Mouse (Mus musculus) cerebellum, adult 2 months (tissue): ENCODE results near the gene Gemin5. TPM values are rescaled to one million over a fixed set of nuclear protein-coding genes. Genes with fewer than 3 reads are reported as not detected.
A peak's percentile ranks its signal among the peaks of the same experiment; 100 is the strongest.

Experiments used
- DNase-seq, 2 experiments: peaks; one replicate each; pipeline ENCODE4 v3.0.0; 2021
- H3K27ac ChIP-seq: fragments of 200-500 bp; 2 replicates; pipeline ENCODE4 v1.5.1; 2012; ENCODE audit warnings: low read length, control low read depth, inconsistent platforms; ENCODE audit not compliant: insufficient read depth
- H3K27me3 ChIP-seq: fragments of 200-500 bp; 2 replicates; pipeline ENCODE4 v1.6.1; 2012; ENCODE audit warnings: inconsistent platforms, mild to moderate bottlenecking, low read length, moderate library complexity; ENCODE audit not compliant: control insufficient read depth, insufficient read depth
- H3K4me1 ChIP-seq: fragments of 200-500 bp; 2 replicates; pipeline ENCODE4 v1.6.1; 2011; ENCODE audit warnings: low read length; ENCODE audit not compliant: control insufficient read depth, insufficient read depth
- H3K4me3 ChIP-seq: fragments of 200-500 bp; replicated peaks from 2 replicates; pipeline ENCODE3; 2011; ENCODE audit warnings: mild to moderate bottlenecking, low read depth, low read length, control low read depth; ENCODE audit not compliant: insufficient read depth
- CTCF ChIP-seq: fragments of 200-500 bp; IDR thresholded peaks from 2 replicates; pipeline ENCODE4 v1.5.1; 2011; ENCODE audit warnings: low read depth, mild to moderate bottlenecking, control low read depth, low read length, moderate library complexity, borderline replicate concordance; ENCODE audit not compliant: insufficient read depth
- POLR2A ChIP-seq: fragments of 200-500 bp; IDR thresholded peaks from 2 replicates; pipeline ENCODE4 v1.6.1; 2011; ENCODE audit warnings: low read length, control low read depth, borderline replicate concordance; ENCODE audit not compliant: insufficient read depth
- WGBS: fragments of 180-500 bp; shearing (Covaris S2); methylation state at CpG from one replicate; pipeline ENCODE4 v1.1.7; 2018; 5-methylcytosine and 5-hydroxymethylcytosine counted together
- polyA plus RNA-seq: library from polyadenylated mRNA; depleted of rRNA; stranded (reverse); fragments of >200 nt; gene quantifications from 2 replicates; pipeline ENCODE4 v1.2.3, GENCODE M21; 2012

The Gemin5 gene
- polyA plus RNA-seq, 1 experiment: 8.7 TPM

DNA sequence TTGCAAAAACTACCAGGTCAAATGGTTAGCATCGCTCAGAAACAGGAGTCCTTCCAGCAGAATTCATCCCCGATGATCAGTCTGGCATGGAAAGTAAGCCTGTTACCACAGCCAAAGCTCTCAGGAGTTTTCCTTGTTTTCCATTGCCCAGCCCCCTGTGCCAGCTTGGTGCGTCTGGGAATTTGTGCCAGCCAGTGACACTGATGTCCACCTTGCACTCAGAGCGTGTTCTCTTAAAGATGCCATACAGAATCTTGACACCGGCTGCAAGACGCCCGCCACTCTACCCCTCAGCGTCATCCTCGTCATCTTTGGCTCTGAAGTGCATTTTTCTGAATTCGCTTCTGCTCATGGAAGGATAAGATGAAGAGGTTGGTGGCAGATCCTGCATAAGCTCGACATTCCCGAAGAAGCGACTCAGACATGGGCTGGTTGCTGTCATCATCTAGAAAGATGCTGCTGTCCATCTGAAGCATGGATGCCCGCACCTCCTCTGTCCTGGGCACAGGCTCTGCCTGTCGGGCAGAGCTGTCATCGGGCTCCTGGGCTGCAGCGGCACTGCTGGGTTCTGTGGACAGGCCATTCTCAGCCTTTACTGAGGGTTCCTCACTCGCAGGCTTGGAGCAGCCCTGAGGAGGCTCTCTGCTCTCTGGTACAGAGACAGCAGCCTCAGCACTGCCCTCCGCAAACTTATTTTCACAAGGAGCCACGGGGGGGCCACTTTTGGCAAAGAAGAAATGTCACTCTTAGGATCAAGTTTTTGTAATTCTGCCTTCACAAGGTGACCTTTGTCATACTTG lies 71.3 kb downstream of the Gemin5 start:
- Histone ChIP-seq H3K4me3 (peak overlapping the region; percentile 51), H3K4me1 (peaks cover 8% of the 10 kb centered on the region; the same call in 1 of the 2 replicates), H3K27ac (peak overlapping the region; percentile 10; the same call in 1 of the 2 replicates), H3K27me3 (no peaks in the 10 kb centered on the region)
- peak; percentile 71 for DNase-seq
- TF ChIP-seq CTCF: no peak
- TF ChIP-seq POLR2A: no peak
- 3% methylated on average over 20 of the region's 20 CpGs for WGBS

DNA sequence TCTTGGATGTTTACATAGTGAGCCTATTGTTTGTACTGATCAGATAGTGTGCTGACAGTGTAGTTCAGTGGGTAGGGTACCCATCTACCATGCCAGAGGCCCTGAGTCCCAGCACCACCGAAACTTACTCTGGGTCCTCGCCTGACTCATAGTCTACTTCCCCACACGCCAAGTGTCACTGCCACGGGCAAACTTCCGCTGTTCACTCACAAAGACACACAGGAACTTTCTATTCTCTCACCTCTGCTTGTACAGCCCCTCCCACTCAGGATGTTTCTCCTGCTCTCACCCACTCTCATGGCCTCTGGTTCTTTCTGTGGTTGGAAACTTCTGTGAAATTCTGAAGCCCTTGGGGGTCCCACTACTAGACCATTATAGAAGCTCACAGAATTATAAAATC lies 72.2 kb downstream of the Gemin5 start:
- no peak overlapping the region for H3K4me3 ChIP-seq
- 92% methylated on average over 5 of the region's 5 CpGs for WGBS
- no peak for DNase-seq
- no peak for TF ChIP-seq POLR2A
- TF ChIP-seq CTCF: no peak
- H3K27ac ChIP-seq: no peak overlapping the region
- H3K27me3 ChIP-seq: no peaks in the 10 kb centered on the region
- H3K4me1 ChIP-seq: peaks cover 8% of the 10 kb centered on the region; the same call in 1 of the 2 replicates

DNA sequence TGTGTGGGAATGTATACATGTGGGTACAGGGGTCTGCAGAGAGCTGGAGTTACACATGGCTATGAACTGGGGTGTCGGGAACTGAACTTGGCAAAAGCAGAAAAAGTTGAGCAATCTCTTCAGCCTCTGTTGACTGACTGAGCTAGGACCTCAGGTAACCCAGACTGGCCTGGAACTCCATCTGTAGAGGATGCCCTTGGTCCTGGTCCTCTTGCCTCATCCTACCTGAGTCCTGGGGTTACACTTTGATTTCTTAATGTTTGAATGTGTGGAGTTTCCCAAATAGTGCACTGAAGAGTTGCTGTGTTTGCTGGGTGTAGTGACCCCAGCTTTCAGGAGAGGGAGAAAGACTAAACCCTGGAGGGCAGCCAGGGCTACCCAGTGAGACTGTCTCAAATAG lies 72.8 kb downstream of the Gemin5 start:
- no peak for TF ChIP-seq CTCF
- TF ChIP-seq POLR2A: no peak
- WGBS: 96% methylated on average over 1 of the region's 1 CpGs
- H3K4me3 ChIP-seq: no peak overlapping the region
- H3K4me1 ChIP-seq: peaks cover 8% of the 10 kb centered on the region; the same call in 1 of the 2 replicates
- H3K27ac ChIP-seq: no peak overlapping the region
- no peak for DNase-seq
- H3K27me3 ChIP-seq: no peaks in the 10 kb centered on the region

DNA sequence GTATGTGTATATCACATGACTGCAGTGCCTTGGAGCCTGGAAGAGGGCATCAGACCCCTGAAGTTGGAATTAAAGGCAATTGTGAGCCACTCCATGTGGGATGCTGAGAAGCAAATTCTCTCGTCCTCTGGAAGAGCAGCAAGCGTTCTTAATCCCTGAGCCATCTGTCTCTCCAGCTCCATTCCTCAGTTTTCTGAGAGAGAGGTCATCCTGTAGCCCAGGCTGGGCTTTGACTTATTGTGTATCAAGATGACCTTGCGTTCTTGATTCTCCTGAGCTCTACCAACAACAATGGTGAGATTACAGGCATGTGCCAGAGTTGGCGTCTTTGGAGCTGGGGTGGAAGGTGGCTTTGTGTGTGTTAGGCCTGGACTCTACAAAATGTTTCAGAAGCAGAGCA lies 73.6 kb downstream of the Gemin5 start:
- no peak for DNase-seq
- Histone ChIP-seq H3K4me1 (peaks cover 8% of the 10 kb centered on the region; the same call in 1 of the 2 replicates), H3K27ac (no peak overlapping the region), H3K27me3 (no peaks in the 10 kb centered on the region), H3K4me3 (no peak overlapping the region)
- no peak for TF ChIP-seq POLR2A
- no peak for TF ChIP-seq CTCF
- WGBS: 60% methylated on average over 4 of the region's 4 CpGs

DNA sequence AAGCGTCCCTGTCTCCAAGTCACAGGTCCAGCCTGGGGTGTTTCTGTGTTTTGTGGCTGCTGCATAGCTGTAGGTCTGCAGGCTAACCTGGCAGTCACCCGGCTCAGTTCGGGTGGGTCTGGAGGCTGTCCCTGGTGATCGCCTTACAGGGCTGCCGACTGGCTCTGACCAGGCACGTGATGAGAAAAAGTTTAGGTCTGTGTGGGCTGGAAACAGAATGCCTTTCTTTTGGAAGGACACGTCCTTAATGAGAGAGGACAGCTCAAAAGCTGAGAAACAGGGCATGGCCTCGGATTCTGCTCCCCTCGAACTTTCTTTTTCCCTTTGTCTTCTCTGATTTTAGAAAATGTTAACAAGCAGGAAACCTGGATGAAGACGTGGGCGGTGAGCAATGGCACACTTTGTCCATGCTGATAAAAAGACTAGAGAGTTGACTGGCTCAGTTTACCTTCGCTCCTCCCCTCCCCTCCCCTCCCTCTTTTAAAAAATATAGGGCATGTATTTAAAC lies 75.3 kb downstream of the Gemin5 start, which contains the start of gene Gm12248:
Gene Gm12248 (minus strand): TSS at position 114 of the 508 bp plus-strand sequence.
- Histone ChIP-seq H3K27ac (peak within 1 kb of the TSS; percentile 33; the same call in 1 of the 2 replicates), H3K4me1 (peaks cover 8% of the 10 kb centered on the region; the same call in 1 of the 2 replicates), H3K27me3 (no peaks in the 10 kb centered on the region), H3K4me3 (no peak within 1 kb of the TSS)
- no peak for DNase-seq
- TF ChIP-seq POLR2A: no peak
- TF ChIP-seq CTCF: no peak
- 46% methylated on average over 12 of the region's 12 CpGs for WGBS

DNA sequence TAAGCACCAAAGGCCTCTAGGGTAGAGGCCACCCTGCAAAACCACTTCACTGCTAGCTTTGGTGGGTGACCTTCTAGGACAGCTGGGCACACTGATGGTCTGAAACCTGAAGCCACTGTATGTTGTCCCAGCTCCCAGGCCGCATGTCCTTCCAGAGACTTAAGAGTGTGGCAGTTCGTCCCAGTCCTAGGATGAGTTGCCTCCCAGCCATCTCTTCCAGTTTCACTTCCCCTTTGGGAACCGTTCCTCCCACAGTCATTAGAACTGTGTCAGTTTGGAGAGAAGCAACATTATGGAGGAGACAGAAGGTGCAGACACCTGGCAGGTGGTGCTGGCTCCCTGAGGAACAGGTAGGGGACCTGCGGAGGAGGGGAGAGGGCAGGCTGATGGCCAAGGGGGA lies 75.8 kb downstream of the Gemin5 start:
- 49% methylated on average over 4 of the region's 4 CpGs for WGBS
- H3K4me3 ChIP-seq: no peak overlapping the region
- no peaks in the 10 kb centered on the region for H3K27me3 ChIP-seq
- TF ChIP-seq CTCF (no peak), POLR2A (no peak)
- H3K4me1 ChIP-seq: peaks cover 8% of the 10 kb centered on the region; the same call in 1 of the 2 replicates
- peak overlapping the region; percentile 33; the same call in 1 of the 2 replicates for H3K27ac ChIP-seq
- no peak for DNase-seq

DNA sequence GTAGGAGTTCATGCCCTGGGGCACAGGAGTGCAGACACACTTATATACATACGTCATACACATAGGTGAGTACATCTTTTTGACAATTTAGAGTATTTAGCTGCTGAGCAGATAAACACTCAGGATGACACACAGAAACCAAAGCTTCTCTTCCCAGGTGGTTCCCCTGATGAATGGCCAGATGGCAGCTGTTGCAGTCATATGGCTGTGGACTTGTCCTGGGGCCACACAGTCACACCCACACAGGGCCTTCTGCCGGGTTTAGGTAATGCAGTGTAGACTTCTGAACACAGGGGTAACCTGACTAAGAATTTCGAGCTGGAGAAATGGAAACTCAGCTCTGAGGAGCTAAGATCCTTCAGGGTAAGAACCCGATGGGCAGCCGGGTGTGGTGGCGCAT lies 86.6 kb downstream of the Gemin5 start:
- Histone ChIP-seq H3K4me3 (no peak overlapping the region), H3K4me1 (no peaks in the 10 kb centered on the region), H3K27ac (no peak overlapping the region), H3K27me3 (no peaks in the 10 kb centered on the region)
- peak; percentile 61 to 76 for DNase-seq
- 56% methylated on average over 6 of the region's 6 CpGs for WGBS
- TF ChIP-seq CTCF (no peak), POLR2A (no peak)

DNA sequence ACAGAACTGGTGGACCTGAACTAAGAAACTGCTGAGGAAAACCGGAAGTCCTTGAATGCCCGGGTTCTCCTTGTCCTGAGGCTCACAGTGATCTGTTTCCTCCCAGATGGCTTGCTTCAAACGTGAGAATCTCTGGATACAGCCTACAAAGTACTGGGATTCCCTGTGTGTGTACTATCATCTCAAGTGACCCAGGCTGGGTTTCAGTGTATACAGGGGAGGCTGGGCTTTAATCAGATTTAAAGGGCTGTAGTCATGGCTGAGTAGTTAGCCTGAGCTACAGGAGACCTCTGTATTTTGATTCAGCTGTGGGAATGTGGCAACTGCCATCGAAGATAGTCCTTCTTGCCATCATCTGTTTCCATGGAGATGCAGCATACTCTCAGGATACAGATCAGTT lies 91.1 kb downstream of the Gemin5 start:
- no peak overlapping the region for H3K27ac ChIP-seq
- H3K4me3 ChIP-seq: no peak overlapping the region
- WGBS: 63% methylated on average over 4 of the region's 4 CpGs
- TF ChIP-seq POLR2A (no peak), CTCF (no peak)
- H3K27me3 ChIP-seq: no peaks in the 10 kb centered on the region
- no peaks in the 10 kb centered on the region for H3K4me1 ChIP-seq
- no peak for DNase-seq
